Mouse (Mus musculus) liver, postnatal 0 days (tissue): ENCODE results near the gene Gm10024. TPM values are rescaled to one million over a fixed set of nuclear protein-coding genes. Genes with fewer than 3 reads are reported as not detected.
"Not testable (repeated sequence)": the region's sequence is repeated elsewhere in the genome, so short reads cannot be mapped to it uniquely, and the experiment has no call there.

ENCODE experiments used
- ATAC-seq: fragments of 200-750 bp; cut with Nextera tagmentation; 2 replicates; pipeline ENCODE4 v1.8.0; 2017; ENCODE audit warnings: mild to moderate bottlenecking, moderate library complexity
- DNase-seq: peaks from one replicate; pipeline ENCODE4 v3.0.0-alpha.2; 2016
- H3K27ac ChIP-seq: fragments of 300-500 bp; sonication (generic); 2 replicates; pipeline ENCODE4 v1.5.1; 2014; ENCODE audit warnings: antibody characterized with exemption, moderate library complexity, mild to moderate bottlenecking, low read depth
- H3K27me3 ChIP-seq: fragments of 300-500 bp; sonication (generic); 2 replicates; pipeline ENCODE4 v1.6.1; 2014; ENCODE audit warnings: low read length, control low read depth, mixed read lengths; ENCODE audit not compliant: insufficient read depth
- H3K36me3 ChIP-seq: fragments of 300-500 bp; sonication (generic); replicated peaks from 2 replicates; pipeline ENCODE4 v1.6.1; 2014; ENCODE audit warnings: mild to moderate bottlenecking, control low read depth, low read length, moderate library complexity, mixed read lengths; ENCODE audit not compliant: insufficient read depth
- H3K4me1 ChIP-seq: fragments of 300-500 bp; sonication (generic); 2 replicates; pipeline ENCODE4 v1.6.1; 2014; ENCODE audit warnings: antibody characterized with exemption, mild to moderate bottlenecking, control low read depth; ENCODE audit not compliant: insufficient read depth
- H3K4me2 ChIP-seq: fragments of 300-500 bp; sonication (generic); 2 replicates; pipeline ENCODE4 v1.6.1; 2014; ENCODE audit warnings: low read depth, mild to moderate bottlenecking, low read length, moderate library complexity, mixed read lengths
- H3K4me3 ChIP-seq: fragments of 300-500 bp; sonication (generic); 2 replicates; pipeline ENCODE4 v1.5.1; 2014; ENCODE audit warnings: low read depth, low read length
- H3K9ac ChIP-seq: fragments of 300-500 bp; sonication (generic); replicated peaks from 2 replicates; pipeline ENCODE4 v1.6.1; 2014; ENCODE audit warnings: mild to moderate bottlenecking, moderate library complexity
- H3K9me3 ChIP-seq: fragments of 300-500 bp; sonication (generic); 2 replicates; pipeline ENCODE4 v1.6.1; 2016; ENCODE audit warnings: mild to moderate bottlenecking, control low read depth, low read length, mixed read lengths
- CTCF ChIP-seq: sonication (generic); IDR thresholded peaks from 2 replicates; pipeline ENCODE4 v1.5.1; 2016; ENCODE audit warnings: antibody characterized with exemption, low read depth
- EP300 ChIP-seq: IDR thresholded peaks from 2 replicates; pipeline ENCODE4 v1.6.1; 2016; ENCODE audit warnings: antibody characterized with exemption, low read depth, mild to moderate bottlenecking
- WGBS: fragments of 180-500 bp; shearing (Covaris S2); extraction: QIAGEN DNeasy Blood & Tissue Kit; methylation state at CpG from one replicate; pipeline ENCODE4 v1.1.7; 2014; ENCODE audit not compliant: insufficient replicate concordance; 5-methylcytosine and 5-hydroxymethylcytosine counted together
- polyA plus RNA-seq: library from polyadenylated mRNA; unstranded; fragments of >200 nt; fragmentation: Nextera tagmentation; extraction: Ambion mirVana; gene quantifications from 2 replicates; pipeline ENCODE4 v1.2.1, GENCODE M21; 2015

Gene Gm10024
- not detected in 2 replicates for polyA plus RNA-seq

DNA sequence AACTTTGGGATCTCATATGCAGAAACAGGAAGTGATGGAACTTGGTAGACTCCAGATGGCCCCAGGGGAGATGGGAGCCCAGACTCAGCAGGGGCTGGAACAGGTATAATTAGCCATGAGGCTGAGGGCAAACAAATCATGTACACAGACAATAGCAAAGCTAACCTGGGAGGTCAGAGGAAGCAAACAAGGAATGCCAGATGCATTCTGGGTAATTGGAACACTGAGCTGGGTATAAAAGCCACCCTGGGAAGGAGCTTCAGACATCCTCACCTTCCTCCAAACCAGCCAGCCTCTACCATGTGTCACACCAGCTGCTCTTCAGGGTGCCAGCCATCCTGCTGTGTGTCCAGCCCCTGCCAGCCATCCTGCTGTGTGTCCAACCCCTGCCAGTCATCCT, at the start of gene Gm10024:
Gene Gm10024 (plus strand): TSS at position 301 of the 400 bp plus-strand sequence.
- not testable (repeated sequence) for H3K9ac ChIP-seq, H3K27ac ChIP-seq, H3K9me3 ChIP-seq, H3K4me3 ChIP-seq, H3K36me3 ChIP-seq, H3K4me2 ChIP-seq, H3K4me1 ChIP-seq, H3K27me3 ChIP-seq, DNase-seq, ATAC-seq

DNA sequence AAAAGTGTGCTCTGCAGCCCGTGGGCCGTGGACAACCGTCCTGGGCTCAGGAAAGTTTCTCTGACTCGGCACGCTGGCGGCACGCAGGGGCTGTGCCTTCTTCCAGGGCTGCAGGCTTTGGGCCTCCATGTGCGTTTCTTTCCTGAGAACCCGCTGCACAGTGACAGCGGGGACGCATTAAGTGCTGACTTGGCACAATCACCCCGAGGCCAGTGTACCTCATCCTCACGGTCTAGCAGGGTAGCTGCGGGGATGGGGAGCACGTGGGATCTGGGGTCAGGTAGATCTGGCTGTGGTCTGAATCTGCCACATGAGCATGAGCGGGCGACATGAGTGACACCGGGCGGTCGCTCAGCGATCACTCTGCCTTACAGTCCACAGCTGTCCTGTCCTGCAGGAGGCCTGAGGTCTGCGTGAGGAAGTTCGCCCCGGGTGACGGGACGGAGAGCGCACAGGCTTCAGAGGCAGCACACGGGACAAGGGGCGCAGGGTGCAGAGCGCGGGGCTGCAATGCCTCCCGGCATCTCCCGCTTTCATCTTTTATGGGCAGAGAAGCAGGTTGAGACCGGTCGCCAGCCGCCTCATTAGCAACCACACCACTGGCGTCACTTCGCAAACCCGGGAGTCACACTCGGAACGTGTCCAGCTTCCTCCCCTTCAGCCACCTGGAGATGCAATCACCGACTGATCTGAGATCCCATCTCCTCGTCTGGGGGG, 47.1 kb upstream of the Gm10024 start:
- no peak overlapping the region for H3K9ac ChIP-seq
- H3K4me2 ChIP-seq, result no peak overlapping the region
- no peak for ATAC-seq
- H3K9me3 ChIP-seq, result no peaks in the 10 kb centered on the region
- no peaks in the 10 kb centered on the region for H3K4me1 ChIP-seq
- no peaks in the 10 kb centered on the region for H3K36me3 ChIP-seq
- H3K27me3 ChIP-seq, result no peaks in the 10 kb centered on the region
- H3K27ac ChIP-seq, result no peak overlapping the region
- DNase-seq, result no peak
- H3K4me3 ChIP-seq, result no peak overlapping the region
- 41% methylated on average over 43 of the region's 43 CpGs for WGBS
- TF ChIP-seq EP300, result no peak
- no peak for TF ChIP-seq CTCF

DNA sequence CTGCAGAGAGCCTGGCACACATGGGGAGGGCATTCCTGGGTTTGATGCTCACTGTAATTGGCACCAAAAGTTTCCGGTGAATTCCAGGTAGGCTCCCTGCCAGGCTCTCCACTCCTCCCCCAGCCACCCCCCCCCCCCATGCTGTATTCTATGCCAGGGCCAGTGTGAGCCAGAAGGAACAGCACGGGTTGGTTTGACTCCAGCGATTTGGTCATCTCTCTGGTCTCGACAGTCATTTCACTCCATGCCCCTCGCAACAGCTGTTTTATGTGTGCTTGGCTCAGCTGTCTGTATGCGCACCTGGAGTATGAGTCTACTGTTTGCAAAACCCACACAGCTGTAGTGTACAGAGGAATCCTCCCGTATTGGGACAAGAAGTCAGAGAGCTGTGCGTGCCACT, 44.9 kb upstream of the Gm10024 start:
- TF ChIP-seq EP300, result no peak
- no peak for TF ChIP-seq CTCF
- DNase-seq, result no peak
- no peaks in the 10 kb centered on the region for H3K4me1 ChIP-seq
- no peaks in the 10 kb centered on the region for H3K36me3 ChIP-seq
- H3K4me3 ChIP-seq, result no peak overlapping the region
- 72% methylated on average over 8 of the region's 8 CpGs for WGBS
- no peak overlapping the region for H3K27ac ChIP-seq
- H3K4me2 ChIP-seq, result no peak overlapping the region
- ATAC-seq, result no peak
- no peak overlapping the region for H3K9ac ChIP-seq
- H3K9me3 ChIP-seq, result no peaks in the 10 kb centered on the region
- no peaks in the 10 kb centered on the region for H3K27me3 ChIP-seq

DNA sequence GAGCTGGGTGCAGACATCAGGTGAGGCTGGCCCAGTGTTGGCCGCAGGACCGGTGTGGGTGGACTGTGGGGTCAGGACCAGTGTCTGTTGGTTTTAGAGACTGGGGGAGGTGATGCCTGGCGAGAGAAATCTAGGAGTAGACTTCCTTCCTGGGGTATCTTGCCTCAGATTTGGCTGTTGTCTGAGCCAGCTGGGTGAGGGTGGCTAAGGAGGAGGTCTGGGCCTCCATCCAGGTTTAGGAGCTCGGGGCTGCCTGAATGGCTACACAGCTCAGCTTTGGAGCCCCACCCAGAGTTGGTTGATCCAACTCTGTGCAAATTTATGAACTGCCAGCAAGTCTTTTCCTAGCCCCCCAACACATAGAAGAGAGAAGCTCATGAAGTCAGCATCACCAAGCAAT, 43.9 kb upstream of the Gm10024 start:
- Histone ChIP-seq H3K9ac (no peak overlapping the region), H3K9me3 (no peaks in the 10 kb centered on the region), H3K4me1 (no peaks in the 10 kb centered on the region), H3K27me3 (no peaks in the 10 kb centered on the region), H3K27ac (no peak overlapping the region), H3K4me3 (no peak overlapping the region), H3K36me3 (no peaks in the 10 kb centered on the region), H3K4me2 (no peak overlapping the region)
- 62% methylated on average over 4 of the region's 4 CpGs for WGBS
- ATAC-seq, result no peak
- TF ChIP-seq EP300 (no peak), CTCF (no peak)
- DNase-seq, result no peak

DNA sequence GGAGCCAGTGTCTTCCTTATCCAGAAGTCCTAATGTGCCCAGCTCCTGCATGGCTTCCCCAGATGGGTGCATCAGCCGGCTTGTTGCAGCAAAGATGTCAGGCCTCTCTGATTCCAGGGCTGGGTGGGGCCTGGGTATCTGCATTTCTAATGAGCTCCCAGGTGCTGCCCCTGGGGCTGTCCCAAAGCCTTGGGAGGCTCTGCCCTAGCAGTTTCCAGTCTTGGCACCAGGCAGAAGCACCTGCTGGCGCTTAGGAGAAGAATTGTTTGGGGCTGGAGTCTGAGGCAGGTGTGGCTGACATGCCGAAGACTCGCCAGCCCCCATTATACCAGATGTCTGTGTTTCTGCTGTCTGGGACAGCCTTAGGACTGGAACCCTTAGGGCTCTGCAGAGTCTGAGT, 40.5 kb upstream of the Gm10024 start:
- TF ChIP-seq CTCF (no peak), EP300 (no peak)
- no peaks in the 10 kb centered on the region for H3K9me3 ChIP-seq
- H3K27ac ChIP-seq, result no peak overlapping the region
- H3K36me3 ChIP-seq, result no peaks in the 10 kb centered on the region
- 83% methylated on average over 4 of the region's 4 CpGs for WGBS
- no peaks in the 10 kb centered on the region for H3K27me3 ChIP-seq
- H3K9ac ChIP-seq, result no peak overlapping the region
- ATAC-seq (no peak), DNase-seq (no peak)
- no peak overlapping the region for H3K4me3 ChIP-seq
- H3K4me1 ChIP-seq, result no peaks in the 10 kb centered on the region
- H3K4me2 ChIP-seq, result no peak overlapping the region

DNA sequence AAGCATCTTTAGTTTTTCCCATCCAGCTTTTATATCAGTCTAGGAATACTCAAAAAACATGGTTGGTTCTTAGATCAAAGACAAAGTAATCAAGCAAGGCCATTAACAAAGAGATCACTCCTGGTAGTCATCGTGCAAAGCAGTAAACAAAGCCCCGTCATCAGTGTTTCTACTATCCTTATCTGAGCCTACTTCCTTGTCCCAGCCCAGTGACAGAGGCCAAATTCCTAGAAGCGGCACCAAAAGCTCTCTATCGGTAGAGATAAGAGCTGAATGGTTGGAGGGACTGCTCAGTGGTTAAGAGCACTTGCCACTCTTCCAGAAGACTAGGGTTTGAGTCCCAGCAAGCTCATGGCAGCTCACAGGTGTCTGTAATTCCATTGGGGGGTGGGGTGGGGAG, 39.7 kb upstream of the Gm10024 start:
- H3K36me3 ChIP-seq, result no peaks in the 10 kb centered on the region
- no peak overlapping the region for H3K4me3 ChIP-seq
- 21% methylated on average over 4 of the region's 4 CpGs for WGBS
- H3K27ac ChIP-seq, result no peak overlapping the region
- DNase-seq (no peak), ATAC-seq (peak; percentile 77)
- peaks cover 4% of the 10 kb centered on the region; the same call in 1 of the 2 replicates for H3K27me3 ChIP-seq
- H3K9ac ChIP-seq, result no peak overlapping the region
- no peaks in the 10 kb centered on the region for H3K4me1 ChIP-seq
- no peak overlapping the region for H3K4me2 ChIP-seq
- no peaks in the 10 kb centered on the region for H3K9me3 ChIP-seq
- TF ChIP-seq EP300 (peak; percentile 61), CTCF (no peak)

DNA sequence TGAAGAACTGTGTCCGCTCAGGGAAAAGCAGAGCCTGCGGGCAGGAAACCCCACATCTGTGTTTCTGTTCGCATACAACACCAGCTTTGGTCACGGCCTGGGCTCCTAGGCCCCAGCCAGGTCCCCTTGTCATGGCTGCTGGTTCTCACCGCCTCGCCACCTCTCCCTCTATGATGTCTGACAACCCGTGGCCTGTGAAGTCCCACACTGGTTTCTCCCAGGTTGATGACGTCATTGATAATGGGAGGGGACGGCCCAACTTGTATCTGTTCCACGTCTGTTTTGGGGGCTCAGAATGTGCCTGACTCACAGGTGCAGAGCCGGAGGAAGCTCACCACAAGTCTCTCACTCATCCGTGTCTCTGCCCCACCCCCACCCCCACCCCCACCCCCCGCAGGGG, 37.5 kb upstream of the Gm10024 start:
- no peak overlapping the region for H3K4me3 ChIP-seq
- WGBS, result 53% methylated on average over 13 of the region's 13 CpGs
- H3K9me3 ChIP-seq, result no peaks in the 10 kb centered on the region
- ATAC-seq (peak; percentile 29), DNase-seq (no peak)
- no peak overlapping the region for H3K27ac ChIP-seq
- H3K9ac ChIP-seq, result no peak overlapping the region
- no peak for TF ChIP-seq EP300
- no peak for TF ChIP-seq CTCF
- peaks cover 24% of the 10 kb centered on the region for H3K27me3 ChIP-seq
- H3K36me3 ChIP-seq, result no peaks in the 10 kb centered on the region
- H3K4me1 ChIP-seq, result no peaks in the 10 kb centered on the region; the same call in 1 of the 2 replicates
- H3K4me2 ChIP-seq, result no peak overlapping the region
